Mouse (Mus musculus): ENCODE measurements around the gene Sap30l.

Sap30l gene

DNA sequence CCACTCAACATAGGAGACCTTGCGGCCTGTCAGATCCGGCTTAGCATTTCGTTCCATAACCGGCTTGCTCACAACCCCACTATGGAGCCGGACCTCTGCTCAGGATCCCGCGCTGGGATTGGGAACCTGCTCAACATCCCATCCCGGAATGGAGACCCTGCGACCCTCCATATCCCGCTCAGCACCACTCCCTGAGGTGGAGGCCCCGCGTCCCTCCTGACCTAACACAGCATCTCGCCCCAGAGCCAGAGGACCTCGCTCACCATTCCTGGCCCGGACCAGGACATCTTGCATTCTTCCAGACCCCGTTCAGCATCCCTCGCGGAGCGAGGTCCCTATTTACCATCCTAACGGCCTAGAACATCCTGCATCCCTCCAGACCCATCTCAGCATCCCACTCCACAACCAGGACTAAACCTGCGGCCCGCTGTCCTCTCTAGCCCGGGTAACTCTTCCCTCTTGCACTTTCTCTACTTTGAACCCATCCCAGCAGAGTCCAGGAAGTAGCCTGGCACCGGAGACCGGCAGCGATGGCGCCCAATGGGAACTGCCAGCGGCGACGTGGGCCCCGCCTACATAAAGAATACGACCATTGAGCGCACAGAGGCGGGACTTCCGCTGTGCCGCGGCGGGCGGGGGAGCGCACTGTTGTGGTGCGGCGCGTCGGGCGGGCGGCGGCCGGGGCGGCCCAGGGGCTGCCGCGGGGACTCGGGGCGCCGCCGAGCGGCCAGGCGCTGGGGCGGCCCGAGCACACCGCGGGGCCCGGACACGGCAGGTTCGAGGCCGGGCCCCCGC lies at the start of gene Sap30l:
Gene Sap30l (plus strand): TSS at position 667 of the 795 bp plus-strand sequence.
- in situ Hi-C loops (cut with MboI; ENCODE audit: low sequenced_read_pairs) = loop anchor here (25.0 kb wide), 1 partner anchor 261 kb away; no protein-coding TSS in a partner anchor

DNA sequence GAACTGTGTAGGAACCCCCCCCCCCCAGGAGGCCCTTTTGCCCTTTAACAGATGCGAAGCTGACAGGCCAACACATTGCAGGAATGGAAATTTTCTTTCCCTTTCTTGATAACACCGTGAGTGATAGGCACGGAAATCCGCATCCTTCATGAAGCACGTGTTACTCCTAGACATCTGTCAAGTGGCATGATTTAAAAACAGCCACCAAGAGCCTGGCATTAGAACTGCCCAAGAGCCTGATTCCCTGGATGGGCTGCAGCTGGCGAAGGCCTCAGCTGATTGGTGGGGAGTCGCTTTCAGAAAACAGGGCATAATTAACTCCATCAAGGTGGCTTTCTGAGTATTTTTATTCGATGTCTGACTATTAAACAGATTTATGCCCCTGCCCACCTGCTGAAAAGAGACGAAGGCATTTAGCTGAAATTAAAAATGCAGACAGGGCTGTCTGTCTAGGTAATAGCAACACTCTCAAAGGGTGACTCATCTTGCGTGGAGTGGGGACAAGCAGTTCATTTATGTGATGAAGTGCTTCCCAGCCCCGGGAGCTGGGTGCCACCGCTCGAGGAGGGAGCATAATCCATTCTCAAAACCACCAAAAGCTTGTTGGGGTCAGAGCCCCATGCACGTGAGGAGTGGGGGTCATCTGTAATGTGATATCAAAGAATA lies 47.8 kb upstream of the Sap30l start:
- in situ Hi-C loops (cut with MboI; ENCODE audit: low sequenced_read_pairs) = no loop called here

DNA sequence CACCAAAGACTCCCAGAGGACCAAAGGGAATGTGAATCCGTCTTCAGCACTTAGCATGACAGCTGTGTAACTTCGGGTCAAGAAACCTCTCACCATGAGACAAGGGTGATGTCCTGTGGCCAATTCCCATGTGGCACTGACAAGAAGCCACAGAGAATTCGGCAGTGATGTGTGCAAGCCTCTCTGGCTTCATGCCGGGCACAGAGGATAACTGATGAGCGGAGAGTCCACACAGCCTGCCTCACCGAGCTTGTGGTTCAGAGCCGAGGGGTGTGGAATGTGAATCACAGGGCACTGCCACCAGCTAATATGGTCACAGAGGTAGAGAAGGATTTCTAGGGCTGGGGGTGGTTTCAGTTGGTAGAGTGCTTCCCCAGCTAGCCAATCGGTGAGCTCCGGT lies 42.8 kb upstream of the Sap30l start:
- in situ Hi-C loops (cut with MboI; ENCODE audit: low sequenced_read_pairs) = no loop called here

DNA sequence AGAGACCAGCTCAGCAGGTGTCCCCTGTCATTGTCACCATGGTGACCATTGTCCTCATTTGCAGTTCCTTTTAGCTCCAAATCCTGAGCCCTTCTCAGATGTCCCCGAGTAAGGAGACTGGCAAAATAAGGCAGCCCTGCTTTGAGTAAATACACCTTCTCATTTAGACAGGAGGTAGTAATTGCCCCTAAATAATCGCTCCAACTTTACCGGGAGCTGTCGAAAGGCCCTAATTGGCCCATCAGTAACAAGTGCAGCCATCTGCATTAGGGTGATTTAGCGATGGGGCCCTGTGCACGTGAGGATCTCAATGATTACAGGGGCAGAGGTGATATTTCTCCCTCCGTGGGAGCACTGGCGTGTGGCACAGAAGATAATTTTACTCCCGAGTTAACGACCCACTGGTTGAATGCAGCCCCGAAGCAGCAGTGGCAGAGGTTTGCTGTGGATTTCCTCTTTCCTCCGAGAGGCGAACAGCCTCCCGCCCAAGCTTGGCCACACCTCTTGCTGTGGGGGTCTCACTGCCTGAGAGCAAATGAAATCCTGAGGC lies 40.9 kb upstream of the Sap30l start:
- in situ Hi-C loops (cut with MboI; ENCODE audit: low sequenced_read_pairs) = no loop called here

DNA sequence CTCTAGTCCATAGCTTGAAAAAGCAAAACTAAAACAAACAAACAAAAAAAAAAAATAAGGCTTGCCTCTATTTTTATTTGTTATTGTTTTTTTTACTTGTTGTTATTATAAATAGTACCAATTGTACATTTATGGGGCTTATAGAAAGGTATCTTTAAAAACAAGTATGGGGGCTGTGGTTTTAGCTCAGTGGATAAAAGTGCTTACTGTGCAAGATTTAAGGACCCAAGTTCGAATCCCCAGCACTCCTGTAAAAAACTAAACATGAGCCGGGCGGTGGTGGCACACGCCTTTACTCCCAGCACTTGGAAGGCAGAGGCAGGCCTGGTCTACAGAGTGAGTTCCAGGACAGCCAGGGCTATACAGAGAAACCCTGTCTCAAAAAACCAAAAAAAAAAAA lies 40.1 kb upstream of the Sap30l start:
- in situ Hi-C loops (cut with MboI; ENCODE audit: low sequenced_read_pairs) = no loop called here

DNA sequence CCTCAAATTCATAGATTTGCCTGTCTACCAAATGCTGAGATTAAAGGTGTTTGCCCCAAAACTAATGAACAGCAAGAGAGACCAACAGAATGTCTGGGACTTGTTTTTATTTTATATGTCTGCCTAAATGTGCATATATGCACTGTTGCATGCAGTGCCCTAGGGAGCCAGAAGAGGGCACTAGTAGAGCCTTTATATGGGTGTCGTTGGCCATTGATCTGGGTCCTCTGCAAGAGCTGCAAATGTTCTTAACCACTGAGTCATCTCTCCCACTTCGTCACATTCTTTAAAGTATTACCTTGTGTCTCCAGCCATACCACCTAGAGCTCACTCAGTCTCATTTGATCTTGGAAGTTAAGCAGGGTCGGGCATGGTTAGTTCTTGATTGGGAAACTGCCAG lies 37.3 kb upstream of the Sap30l start:
- in situ Hi-C loops (cut with MboI; ENCODE audit: low sequenced_read_pairs) = no loop called here

DNA sequence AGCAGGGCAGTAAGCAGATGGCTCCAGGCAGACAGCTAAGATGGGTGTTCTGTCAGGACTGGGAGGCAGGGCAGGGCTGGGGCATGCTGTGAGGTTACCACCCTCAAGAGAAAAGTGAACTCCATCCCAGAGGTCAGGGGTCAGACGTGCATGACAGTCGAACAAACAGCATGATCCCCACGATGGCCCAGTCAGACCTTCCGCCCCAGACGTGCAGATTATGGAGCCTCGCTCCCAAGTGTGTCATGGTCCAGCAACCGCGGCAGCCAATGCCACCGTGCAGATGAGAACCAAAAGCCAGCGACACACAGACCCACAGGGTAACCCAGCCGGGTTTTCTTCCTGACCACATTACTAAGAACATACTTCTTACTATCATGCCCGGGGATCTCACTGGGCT lies 34.8 kb upstream of the Sap30l start:
- in situ Hi-C loops (cut with MboI; ENCODE audit: low sequenced_read_pairs) = no loop called here

DNA sequence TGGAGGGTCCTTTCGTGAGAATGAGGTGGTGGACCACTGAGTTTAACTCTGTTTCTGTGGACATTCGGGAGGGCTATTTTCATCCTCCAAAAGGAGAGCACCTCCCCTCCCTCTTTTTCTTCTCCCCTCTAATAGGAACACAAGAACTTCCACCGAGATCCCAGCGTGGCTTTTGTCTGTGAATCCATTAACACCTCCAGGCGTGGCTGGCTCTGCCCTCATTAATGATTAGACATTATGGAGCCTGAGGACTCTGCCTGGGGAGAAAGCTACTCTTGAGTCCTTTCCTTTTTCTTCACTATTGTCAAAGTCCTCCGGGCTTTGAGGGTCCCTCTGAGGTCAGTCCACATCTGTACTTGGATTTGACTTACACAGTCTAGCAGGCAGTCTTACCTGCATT lies 34.3 kb upstream of the Sap30l start:
- in situ Hi-C loops (cut with MboI; ENCODE audit: low sequenced_read_pairs) = no loop called here

DNA sequence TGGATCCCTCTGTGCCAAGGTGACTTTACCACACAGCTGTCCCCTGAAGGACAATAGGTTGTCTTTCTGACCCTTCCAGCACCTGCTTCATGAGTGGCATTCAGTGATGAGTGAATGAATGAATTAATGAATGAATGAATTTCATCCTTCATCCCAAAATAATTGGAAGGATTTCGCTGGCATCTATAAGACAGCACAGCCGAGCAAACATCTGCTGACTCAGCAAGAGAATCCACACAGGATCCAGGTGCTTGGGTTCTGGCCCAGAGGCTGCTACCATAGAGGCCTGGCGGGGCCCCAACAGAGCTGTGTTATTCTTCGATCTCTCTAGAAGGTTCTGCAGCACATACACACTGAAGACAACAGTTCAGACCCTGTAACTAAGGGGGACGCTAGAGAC lies 30.7 kb upstream of the Sap30l start:
- in situ Hi-C loops (cut with MboI; ENCODE audit: low sequenced_read_pairs) = no loop called here

DNA sequence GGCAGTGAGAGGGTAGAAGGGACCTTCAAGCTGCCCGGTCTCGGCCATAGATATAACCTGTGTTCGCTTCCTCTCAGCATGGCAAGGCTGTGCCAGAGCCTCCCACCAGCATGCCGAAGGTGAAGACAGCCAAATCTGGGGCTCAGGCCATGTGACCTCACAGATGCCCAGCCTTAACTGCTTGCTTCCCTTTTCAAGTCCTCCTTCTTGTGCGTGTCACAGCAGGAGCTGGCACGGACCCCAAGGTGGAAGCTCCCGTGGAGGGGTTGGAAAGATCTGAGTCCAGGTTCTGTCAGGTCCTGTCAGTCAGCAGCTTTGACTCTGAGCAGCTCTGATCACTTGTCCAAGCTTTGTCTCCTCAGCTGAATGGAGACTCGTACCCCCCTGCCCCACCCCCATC lies 29.8 kb upstream of the Sap30l start:
- in situ Hi-C loops (cut with MboI; ENCODE audit: low sequenced_read_pairs) = no loop called here

DNA sequence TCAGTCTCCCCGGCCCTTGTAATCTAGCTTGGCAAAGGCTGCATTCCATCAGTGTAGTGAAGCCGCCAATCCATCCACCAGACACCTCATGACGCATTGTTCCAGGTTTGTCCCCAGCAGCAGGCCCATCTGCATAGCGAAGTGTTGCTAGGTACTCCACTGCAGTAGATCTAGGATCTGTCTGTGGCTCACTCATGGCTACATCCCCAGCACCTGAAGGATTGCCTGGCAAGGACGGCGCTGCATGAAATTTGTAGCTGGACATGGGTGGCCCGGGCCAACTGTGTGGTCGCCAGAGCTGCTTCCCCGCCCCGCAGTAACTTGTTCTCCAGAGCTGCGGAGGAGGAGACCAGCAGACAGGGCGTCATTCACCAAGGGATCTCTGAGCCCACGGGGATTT lies 28.0 kb upstream of the Sap30l start:
- in situ Hi-C loops (cut with MboI; ENCODE audit: low sequenced_read_pairs) = no loop called here

DNA sequence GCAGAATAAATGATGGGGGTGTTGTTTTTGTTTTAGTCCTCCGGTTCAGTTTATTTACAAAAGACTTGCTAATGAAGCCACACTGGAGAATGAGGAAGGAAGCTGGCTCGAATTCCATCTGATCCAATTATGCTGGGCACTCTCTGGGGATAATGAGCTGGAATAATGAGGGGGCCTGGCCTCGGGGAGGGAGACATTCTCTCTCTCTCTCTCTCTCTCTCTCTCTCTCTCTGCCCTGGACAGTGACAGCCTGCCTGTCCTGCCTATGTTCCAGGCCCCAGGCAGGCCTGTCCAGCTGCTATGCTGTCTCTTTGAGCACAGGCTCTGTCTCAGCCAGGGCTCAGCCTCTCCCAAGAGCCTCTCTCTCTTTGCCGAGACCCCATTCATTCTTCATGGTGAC lies 27.5 kb upstream of the Sap30l start:
- in situ Hi-C loops (cut with MboI; ENCODE audit: low sequenced_read_pairs) = no loop called here

DNA sequence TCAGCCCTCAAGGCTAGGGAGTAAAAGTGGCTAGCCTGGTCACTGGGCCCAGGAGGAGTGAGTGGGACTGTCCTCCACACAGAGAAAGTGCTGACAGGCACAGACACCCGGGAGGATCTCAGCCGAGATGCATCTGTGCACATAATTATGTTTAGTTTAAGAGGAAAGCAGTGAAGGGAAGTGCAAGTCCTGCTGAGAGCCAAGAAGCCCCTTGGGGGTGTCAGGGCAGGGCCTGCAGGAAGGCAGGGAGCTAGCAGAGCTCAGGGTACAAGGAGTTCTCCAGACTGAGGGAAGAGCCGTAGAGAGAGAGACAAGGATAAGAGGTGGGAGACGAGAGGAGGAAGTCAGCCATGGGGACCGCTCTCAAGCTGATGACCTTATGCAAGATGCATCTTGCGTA lies 25.6 kb upstream of the Sap30l start:
- in situ Hi-C loops (cut with MboI; ENCODE audit: low sequenced_read_pairs) = no loop called here

DNA sequence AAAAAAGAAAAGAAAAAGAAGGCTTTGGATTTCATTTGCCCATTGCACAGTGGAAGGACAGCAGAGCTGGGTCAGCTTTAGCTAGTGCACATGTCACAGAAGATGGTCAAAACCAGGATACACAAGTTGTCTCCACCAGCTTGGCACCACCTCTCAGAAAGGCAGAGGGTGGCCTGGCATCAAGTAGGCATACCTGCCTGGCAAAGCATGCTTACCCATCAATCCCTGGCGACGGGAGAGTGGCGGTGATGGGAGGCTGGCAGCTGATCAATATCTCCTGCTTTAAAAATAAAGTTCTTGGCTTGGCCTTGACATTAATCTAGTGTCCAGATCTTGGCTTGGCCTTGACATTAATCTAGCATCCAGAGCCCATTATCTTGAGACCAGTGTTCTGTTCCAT lies 24.9 kb upstream of the Sap30l start:
- in situ Hi-C loops (cut with MboI; ENCODE audit: low sequenced_read_pairs) = no loop called here

DNA sequence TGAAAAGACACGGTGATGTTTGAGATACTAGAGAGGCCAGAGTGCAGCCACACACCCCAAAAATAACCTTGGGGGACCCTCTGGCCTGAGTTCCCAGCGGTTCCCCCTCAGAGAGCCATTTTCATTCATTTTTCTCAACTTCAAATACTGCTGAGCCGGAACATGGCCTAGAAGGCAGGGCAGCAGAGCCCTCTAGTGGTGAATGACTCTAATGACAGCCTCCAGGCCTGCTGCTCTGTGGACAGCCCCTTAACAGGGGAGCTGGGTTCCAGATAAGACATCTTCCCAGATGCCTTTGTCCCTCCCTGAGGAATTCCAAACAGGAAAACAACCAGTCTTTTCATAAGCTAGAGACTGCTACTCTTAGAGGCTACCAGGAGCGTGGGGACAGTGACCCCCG lies 23.1 kb upstream of the Sap30l start:
- in situ Hi-C loops (cut with MboI; ENCODE audit: low sequenced_read_pairs) = no loop called here

DNA sequence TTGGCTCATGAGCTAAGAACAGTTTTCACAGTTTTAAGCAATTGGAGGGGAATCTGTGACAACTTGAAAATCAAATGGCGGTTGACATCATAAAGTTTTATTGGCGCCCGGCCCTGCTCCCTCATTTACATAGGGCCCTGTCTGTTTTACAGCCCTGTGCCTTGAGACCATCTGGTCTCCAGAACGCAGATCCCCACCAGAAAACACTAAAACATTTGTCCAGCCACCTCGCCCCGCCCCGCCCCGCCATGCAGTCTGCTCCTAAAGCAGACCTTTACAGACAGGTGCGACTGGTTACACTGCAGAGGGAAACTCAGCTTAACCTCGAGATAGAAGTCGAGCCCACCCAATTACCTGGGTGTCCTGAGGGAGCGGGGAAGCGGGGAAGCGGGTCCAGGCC lies 21.6 kb upstream of the Sap30l start:
- in situ Hi-C loops (cut with MboI; ENCODE audit: low sequenced_read_pairs) = loop anchor here (10.0 kb wide), 1 partner anchor 235 kb away; no protein-coding TSS in a partner anchor

DNA sequence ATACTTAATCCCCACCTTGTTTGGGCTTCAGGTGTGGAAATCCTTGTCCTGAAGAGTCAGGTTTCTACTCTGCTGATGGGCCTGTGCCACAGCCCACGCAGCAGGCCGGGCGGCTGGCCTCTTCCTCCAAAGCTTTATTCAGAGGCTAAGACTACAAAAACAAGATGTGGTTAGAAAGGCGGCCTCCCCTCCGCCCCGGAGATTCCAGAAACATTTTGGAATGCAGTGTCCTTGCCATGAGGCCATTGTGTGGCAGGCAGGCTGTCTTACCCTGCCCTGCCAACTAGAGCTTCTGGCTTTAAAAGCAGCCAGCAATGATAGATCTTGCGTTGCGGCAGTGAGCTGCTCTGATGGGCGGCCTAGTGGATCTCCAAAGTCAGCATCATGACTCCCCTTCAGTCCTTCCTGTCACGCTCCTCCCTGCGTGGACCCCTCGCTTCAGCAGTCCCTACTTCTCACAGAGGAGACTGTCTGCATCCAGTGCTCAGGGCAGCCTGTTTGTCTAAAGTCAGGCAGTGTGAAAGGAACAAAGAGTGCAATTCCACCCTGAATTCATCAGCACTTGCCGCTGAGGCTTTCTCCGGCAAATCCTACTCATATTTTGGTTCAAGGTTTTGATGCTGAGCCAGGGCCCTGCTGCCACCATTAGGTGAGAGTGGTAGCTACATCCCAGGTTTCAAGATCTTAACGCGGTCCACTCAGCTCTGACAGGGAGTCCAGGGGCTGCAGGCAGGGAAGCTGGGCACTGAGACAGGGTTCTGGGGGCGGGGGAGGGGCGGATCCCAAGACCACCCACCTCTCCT lies 14.6 kb upstream of the Sap30l start:
- in situ Hi-C loops (cut with MboI; ENCODE audit: low sequenced_read_pairs) = loop anchor here (10.0 kb wide), 1 partner anchor 242 kb away; no protein-coding TSS in a partner anchor

DNA sequence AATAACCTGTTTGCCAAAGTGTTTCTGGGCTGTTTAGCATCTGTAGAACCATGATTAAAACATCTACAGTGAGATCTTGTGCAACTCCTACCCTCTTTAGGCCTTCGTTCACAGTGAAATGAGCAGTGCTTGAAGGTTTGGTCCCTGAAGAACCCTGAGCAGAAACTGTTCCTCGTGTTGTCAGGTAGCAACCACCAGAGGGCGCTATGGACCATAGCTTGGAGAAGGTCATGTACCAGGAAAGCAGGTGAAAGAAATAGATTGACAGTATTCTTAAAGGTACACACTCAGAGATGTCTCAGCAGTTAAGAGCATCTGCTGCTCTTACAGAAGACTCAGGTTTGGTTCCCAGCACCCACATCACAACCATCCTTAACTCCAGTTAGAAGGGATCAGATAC lies 13.5 kb upstream of the Sap30l start:
- in situ Hi-C loops (cut with MboI; ENCODE audit: low sequenced_read_pairs) = loop anchor here (10.0 kb wide), 1 partner anchor 243 kb away; no protein-coding TSS in a partner anchor

DNA sequence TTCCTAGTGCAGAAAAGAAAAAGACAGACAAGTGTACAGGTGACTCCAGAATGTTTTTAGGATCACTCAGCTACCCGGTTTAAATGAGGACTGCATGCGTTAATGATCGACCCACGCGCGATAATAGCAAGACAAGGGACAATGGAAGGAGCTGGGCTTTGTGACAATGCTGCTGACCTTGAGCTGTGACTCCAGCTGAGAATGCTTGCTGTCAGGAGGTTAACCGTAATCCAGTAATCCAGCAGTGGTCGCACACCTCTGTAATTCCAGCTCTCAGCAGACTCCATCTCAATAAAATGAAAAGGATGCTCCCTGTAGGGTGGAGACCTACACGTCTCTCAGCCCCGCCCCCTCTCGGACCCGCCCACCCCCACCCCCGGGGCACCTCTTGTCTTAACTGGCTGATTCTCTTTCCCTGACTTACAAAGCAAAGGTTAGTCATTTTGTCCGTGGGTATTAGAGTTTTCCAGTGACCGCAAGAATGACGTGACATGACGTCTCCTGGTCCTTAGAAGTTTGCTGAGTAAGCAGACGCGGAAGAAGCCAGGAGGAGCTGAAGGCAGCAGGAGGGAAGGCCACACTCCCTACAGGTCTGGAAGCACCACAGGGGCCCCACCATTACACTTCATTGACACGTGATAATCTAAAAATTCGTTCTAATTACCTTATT lies 10.4 kb upstream of the Sap30l start:
- in situ Hi-C loops (cut with MboI; ENCODE audit: low sequenced_read_pairs) = no loop called here

DNA sequence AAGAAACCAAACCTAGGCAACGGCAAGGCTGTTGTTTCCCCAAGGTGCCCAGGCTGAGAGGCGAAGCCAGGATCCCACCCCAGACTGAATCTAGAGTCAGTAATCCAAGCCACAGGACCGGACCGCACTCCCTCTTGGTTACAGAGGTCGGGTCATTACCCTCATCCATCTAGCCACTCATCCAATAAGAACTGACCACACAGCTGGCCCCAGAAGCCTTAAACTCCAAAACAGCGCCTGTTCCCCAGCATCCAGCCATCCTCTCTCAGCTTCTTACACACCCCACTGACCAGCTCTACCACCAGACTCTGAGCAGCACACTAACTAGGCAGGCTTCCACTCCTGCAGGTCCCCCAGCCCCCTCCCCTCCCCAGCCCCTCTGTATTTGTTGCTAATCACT lies 6.4 kb upstream of the Sap30l start:
- in situ Hi-C loops (cut with MboI; ENCODE audit: low sequenced_read_pairs) = no loop called here

DNA sequence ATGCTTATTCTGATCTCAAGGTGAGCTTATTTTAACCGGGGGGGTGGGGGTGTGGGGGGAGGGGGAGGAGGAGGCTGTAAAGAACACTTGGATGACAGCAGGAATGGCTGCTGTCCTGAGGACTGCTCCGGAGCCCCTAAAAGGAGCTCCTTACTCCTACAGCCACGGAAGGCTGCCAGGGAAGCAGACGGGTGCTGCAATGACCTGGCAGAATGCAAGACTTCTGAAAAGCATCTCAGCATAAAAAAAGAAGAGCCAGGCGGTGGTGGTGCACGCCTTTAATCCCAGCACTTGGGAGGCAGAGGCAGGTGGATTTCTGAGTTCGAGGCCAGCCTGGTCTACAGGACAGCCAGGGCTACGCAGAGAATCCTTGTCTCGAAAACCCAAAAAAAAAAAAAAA lies 3.6 kb upstream of the Sap30l start:
- in situ Hi-C loops (cut with MboI; ENCODE audit: low sequenced_read_pairs) = no loop called here
